Mouse (Mus musculus): ENCODE measurements around the gene Traf3. TPM values are rescaled to one million over a fixed set of nuclear protein-coding genes. Genes with fewer than 3 reads are reported as not detected.

The Traf3 gene
- polyA plus RNA-seq, 1 experiment from 2014 or later, result 19.9 TPM

- ChIA-PET POLR2A (no interaction called here), CTCF (no interaction called here)
- TF ChIP-seq CTCF (IDR thresholded peaks at IDR 0.05), result no peak
- in situ Hi-C loops (cut with MboI; ENCODE audit: low pct_unique_long_range_greater_than_20kb), result no loop called here
- H3K27me3 ChIP-seq, result no peaks in the 10 kb centered on the region
- ATAC-seq, result no peak
- DNase-seq (ENCODE audit: low read depth, low spot score), result no peak
Observed at GRCm38 (mm10) chr12:111168891-111169290, 2.7 kb downstream of the Traf3 start.

GRCm38 (mm10) chr12:111178772-111179171 lies 12.6 kb downstream of the Traf3 start:
- POLR2A ChIA-PET, result no interaction called here
- no peak for ATAC-seq
- TF ChIP-seq CTCF (IDR thresholded peaks at IDR 0.05), result no peak

GRCm38 (mm10) chr12:111181848-111182247 lies 15.7 kb downstream of the Traf3 start:
- ChIA-PET POLR2A (interaction anchor here (0.7 to 1.2 kb wide), 2 partner anchors 18 to 36 kb away, joined by 3 read pairs; no protein-coding TSS in a partner anchor), CTCF (interaction anchor here (1.6 kb wide), 1 partner anchor 15 kb away, joined by 3 read pairs; no protein-coding TSS in a partner anchor)
- no peaks in the 10 kb centered on the region for H3K27me3 ChIP-seq
- in situ Hi-C loops (cut with MboI; ENCODE audit: low pct_unique_long_range_greater_than_20kb), result no loop called here
- ATAC-seq, result no peak
- no peak for TF ChIP-seq CTCF (IDR thresholded peaks at IDR 0.05)
- no peak for DNase-seq (ENCODE audit: low read depth, low spot score)

More at GRCm38 (mm10) chr12:111178772-111179171, 12.6 kb downstream of the Traf3 start:
- no peaks in the 10 kb centered on the region for H3K27me3 ChIP-seq
- CTCF ChIA-PET, result no interaction called here
- DNase-seq (ENCODE audit: low read depth, low spot score), result no peak
- in situ Hi-C loops (cut with MboI; ENCODE audit: low pct_unique_long_range_greater_than_20kb), result no loop called here

GRCm38 (mm10) chr12:111182378-111182777 lies 16.2 kb downstream of the Traf3 start:
- ChIA-PET POLR2A (no interaction called here), CTCF (no interaction called here)
- DNase-seq (ENCODE audit: low read depth, low spot score) (no peak), ATAC-seq (no peak)
- TF ChIP-seq CTCF (IDR thresholded peaks at IDR 0.05), result no peak
- no peaks in the 10 kb centered on the region for H3K27me3 ChIP-seq
- in situ Hi-C loops (cut with MboI; ENCODE audit: low pct_unique_long_range_greater_than_20kb), result no loop called here

- ChIA-PET CTCF (no interaction called here), POLR2A (no interaction called here)
- no peaks in the 10 kb centered on the region for H3K27me3 ChIP-seq
- ATAC-seq (no peak), DNase-seq (ENCODE audit: low read depth, low spot score) (no peak)
- in situ Hi-C loops (cut with MboI; ENCODE audit: low pct_unique_long_range_greater_than_20kb), result no loop called here
- no peak for TF ChIP-seq CTCF (IDR thresholded peaks at IDR 0.05)
Observed at GRCm38 (mm10) chr12:111184476-111184875, 18.3 kb downstream of the Traf3 start, which contains the start of gene 4930595D18Rik. Gene 4930595D18Rik, minus strand, starts transcription at chr12:111184491.

- H3K27me3 ChIP-seq, result no peaks in the 10 kb centered on the region
- CTCF ChIA-PET, result no interaction called here
- in situ Hi-C loops (cut with MboI; ENCODE audit: low pct_unique_long_range_greater_than_20kb), result no loop called here
- POLR2A ChIA-PET, result no interaction called here
- no peak for TF ChIP-seq CTCF (IDR thresholded peaks at IDR 0.05)
- DNase-seq (ENCODE audit: low read depth, low spot score), result no peak
- peak; percentile 62 for ATAC-seq
Observed at GRCm38 (mm10) chr12:111186986-111187385, 20.8 kb downstream of the Traf3 start.

GRCm38 (mm10) chr12:111188295-111188694 lies 22.1 kb downstream of the Traf3 start:
- H3K27me3 ChIP-seq, result no peaks in the 10 kb centered on the region
- DNase-seq (ENCODE audit: low read depth, low spot score) (no peak), ATAC-seq (no peak)
- TF ChIP-seq CTCF (IDR thresholded peaks at IDR 0.05), result no peak
- POLR2A ChIA-PET, result no interaction called here
- CTCF ChIA-PET, result no interaction called here
- in situ Hi-C loops (cut with MboI; ENCODE audit: low pct_unique_long_range_greater_than_20kb), result no loop called here

GRCm38 (mm10) chr12:111190355-111190754 lies 24.2 kb downstream of the Traf3 start:
- DNase-seq (ENCODE audit: low read depth, low spot score), result no peak
- no peaks in the 10 kb centered on the region for H3K27me3 ChIP-seq
- POLR2A ChIA-PET, result no interaction called here
- in situ Hi-C loops (cut with MboI; ENCODE audit: low pct_unique_long_range_greater_than_20kb), result no loop called here
- ATAC-seq, result no peak
- TF ChIP-seq CTCF (IDR thresholded peaks at IDR 0.05), result no peak
- CTCF ChIA-PET, result interaction anchor here (1.2 to 1.9 kb wide), 2 partner anchors 17 to 26 kb away, joined by 3 to 5 read pairs; no protein-coding TSS in a partner anchor

- CTCF ChIA-PET, result interaction anchor here (1.2 to 1.9 kb wide), 2 partner anchors 17 to 27 kb away, joined by 3 to 5 read pairs; no protein-coding TSS in a partner anchor
- POLR2A ChIA-PET, result no interaction called here
- DNase-seq (ENCODE audit: low read depth, low spot score) (no peak), ATAC-seq (no peak)
- no peaks in the 10 kb centered on the region for H3K27me3 ChIP-seq
- in situ Hi-C loops (cut with MboI; ENCODE audit: low pct_unique_long_range_greater_than_20kb), result no loop called here
- no peak for TF ChIP-seq CTCF (IDR thresholded peaks at IDR 0.05)
Observed at GRCm38 (mm10) chr12:111190891-111191290, 24.7 kb downstream of the Traf3 start.

GRCm38 (mm10) chr12:111192777-111193176 lies 26.6 kb downstream of the Traf3 start:
- TF ChIP-seq CTCF (IDR thresholded peaks at IDR 0.05), result no peak

GRCm38 (mm10) chr12:111193331-111193730 lies 27.2 kb downstream of the Traf3 start:
- in situ Hi-C loops (cut with MboI; ENCODE audit: low pct_unique_long_range_greater_than_20kb), result no loop called here
- ChIA-PET POLR2A (no interaction called here), CTCF (no interaction called here)
- no peak for ATAC-seq
- TF ChIP-seq CTCF (IDR thresholded peaks at IDR 0.05), result no peak
- DNase-seq (ENCODE audit: low read depth, low spot score), result no peak
- no peaks in the 10 kb centered on the region for H3K27me3 ChIP-seq

More at GRCm38 (mm10) chr12:111192777-111193176, 26.6 kb downstream of the Traf3 start:
- ATAC-seq, result no peak
- ChIA-PET CTCF (no interaction called here), POLR2A (no interaction called here)
- in situ Hi-C loops (cut with MboI; ENCODE audit: low pct_unique_long_range_greater_than_20kb), result no loop called here
- no peak for DNase-seq (ENCODE audit: low read depth, low spot score)
- no peaks in the 10 kb centered on the region for H3K27me3 ChIP-seq

GRCm38 (mm10) chr12:111196548-111196947 lies 30.4 kb downstream of the Traf3 start:
- in situ Hi-C loops (cut with MboI; ENCODE audit: low pct_unique_long_range_greater_than_20kb), result no loop called here
- DNase-seq (ENCODE audit: low read depth, low spot score), result no peak
- POLR2A ChIA-PET, result no interaction called here
- ATAC-seq, result no peak
- CTCF ChIA-PET, result no interaction called here
- no peaks in the 10 kb centered on the region for H3K27me3 ChIP-seq
- TF ChIP-seq CTCF (IDR thresholded peaks at IDR 0.05), result no peak
